Mouse (Mus musculus) limb, embryonic 12.5 days (tissue): ENCODE measurements at regions not wholly inside any gene's neighbourhood (a gene's known extent, or its start where the extent isn't known, plus 50 kb on each side); places are given as distances from the start of the nearest gene placed in this dataset.

Experiments used
- ATAC-seq: fragments of 200-750 bp; cut with Nextera tagmentation; 2 replicates; pipeline ENCODE4 v1.8.0; 2017; ENCODE audit warnings: low read depth, moderate TSS enrichment; ENCODE audit not compliant: insufficient number of reproducible peaks, insufficient read depth, low FRiP score, low TSS enrichment
- H3K27ac ChIP-seq: fragments of 300-500 bp; sonication (generic); 2 replicates; pipeline ENCODE4 v1.5.1; 2016; ENCODE audit warnings: mild to moderate bottlenecking, moderate library complexity
- H3K27me3 ChIP-seq: fragments of 300-500 bp; sonication (generic); 2 replicates; pipeline ENCODE4 v1.6.1; 2016; ENCODE audit warnings: mild to moderate bottlenecking, moderate library complexity
- H3K36me3 ChIP-seq: fragments of 300-500 bp; sonication (generic); 2 replicates; pipeline ENCODE4 v1.6.1; 2016; ENCODE audit warnings: mild to moderate bottlenecking, moderate library complexity
- H3K4me1 ChIP-seq: fragments of 300-500 bp; sonication (generic); replicated peaks from 2 replicates; pipeline ENCODE4 v1.6.1; 2016
- H3K4me2 ChIP-seq: fragments of 300-500 bp; sonication (generic); 2 replicates; pipeline ENCODE4 v1.6.1; 2016; ENCODE audit warnings: mild to moderate bottlenecking, moderate library complexity
- H3K4me3 ChIP-seq: fragments of 300-500 bp; sonication (generic); replicated peaks from 2 replicates; pipeline ENCODE4 v1.5.1; 2016; ENCODE audit warnings: mild to moderate bottlenecking
- H3K9ac ChIP-seq: fragments of 300-500 bp; sonication (generic); replicated peaks from 2 replicates; pipeline ENCODE4 v1.6.1; 2016; ENCODE audit warnings: mild to moderate bottlenecking, moderate library complexity
- H3K9me3 ChIP-seq: fragments of 300-500 bp; sonication (generic); 2 replicates; pipeline ENCODE4 v1.6.1; 2016; ENCODE audit warnings: mild to moderate bottlenecking, moderate library complexity
- WGBS: fragments of 180-500 bp; shearing (Covaris S2); methylation state at CpG from one replicate; pipeline ENCODE4 v1.1.7; 2016; 5-methylcytosine and 5-hydroxymethylcytosine counted together

DNA sequence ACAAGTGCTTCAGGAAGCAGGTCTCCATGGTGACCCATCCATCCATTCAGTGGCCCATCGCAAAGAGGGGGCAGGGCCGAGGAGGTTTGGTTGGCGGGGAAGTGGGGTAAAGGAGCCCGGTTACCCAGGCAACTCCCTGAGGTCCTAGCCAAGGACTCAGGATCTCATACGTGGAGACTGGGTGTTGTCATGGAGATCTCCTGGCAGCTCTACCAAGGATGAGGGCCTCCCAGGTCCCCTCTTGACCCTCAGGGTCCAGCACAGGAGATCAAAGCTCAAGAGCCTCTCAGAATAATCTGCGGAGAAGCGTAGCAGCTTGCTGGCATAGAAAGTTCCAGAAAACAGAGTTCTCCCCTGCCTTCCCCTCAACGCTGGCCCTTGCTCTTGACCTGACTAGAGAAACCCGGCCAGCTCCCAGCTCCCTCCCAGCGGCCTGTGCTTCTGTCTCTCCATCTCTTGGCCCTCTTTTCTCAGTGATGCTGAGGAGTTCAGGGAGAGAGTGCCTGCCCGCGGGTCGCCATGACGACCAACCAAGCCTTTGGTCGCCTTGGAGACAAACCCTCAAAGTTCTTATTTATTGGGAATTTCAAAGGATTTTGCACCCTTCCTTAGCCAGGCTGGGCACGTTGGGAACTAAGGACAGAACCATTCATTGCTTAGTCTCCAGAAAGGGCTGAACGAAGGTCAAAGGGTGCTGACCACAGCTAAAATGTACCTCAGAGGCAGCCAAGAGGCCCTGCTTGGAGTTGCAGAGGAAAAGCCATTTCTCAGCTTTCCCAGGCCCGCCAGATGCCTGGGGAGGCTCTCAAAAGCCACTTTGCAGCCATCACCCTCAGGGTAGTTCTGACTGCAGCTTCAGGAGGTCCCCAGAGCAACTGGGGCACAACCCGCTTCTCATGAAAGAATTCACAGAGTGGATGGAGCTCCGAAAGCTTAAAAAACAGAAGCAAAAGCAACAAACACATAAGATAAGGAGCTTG, 60.0 kb downstream of the Ubiad1 start:
- no peak for ATAC-seq
- peaks cover 9% of the 10 kb centered on the region; the same call in 1 of the 2 replicates for H3K4me1 ChIP-seq
- no peaks in the 10 kb centered on the region for H3K36me3 ChIP-seq
- H3K4me3 ChIP-seq: no peak overlapping the region
- no peaks in the 10 kb centered on the region for H3K27me3 ChIP-seq
- H3K9ac ChIP-seq: no peak overlapping the region
- H3K27ac ChIP-seq: no peak overlapping the region
- WGBS: 43% methylated on average over 20 of the region's 20 CpGs
- H3K4me2 ChIP-seq: no peak overlapping the region
- H3K9me3 ChIP-seq: 0 out of 2 replicates have a peak, but pooled peaks cover 2% of the 10 kb centered on the region

DNA sequence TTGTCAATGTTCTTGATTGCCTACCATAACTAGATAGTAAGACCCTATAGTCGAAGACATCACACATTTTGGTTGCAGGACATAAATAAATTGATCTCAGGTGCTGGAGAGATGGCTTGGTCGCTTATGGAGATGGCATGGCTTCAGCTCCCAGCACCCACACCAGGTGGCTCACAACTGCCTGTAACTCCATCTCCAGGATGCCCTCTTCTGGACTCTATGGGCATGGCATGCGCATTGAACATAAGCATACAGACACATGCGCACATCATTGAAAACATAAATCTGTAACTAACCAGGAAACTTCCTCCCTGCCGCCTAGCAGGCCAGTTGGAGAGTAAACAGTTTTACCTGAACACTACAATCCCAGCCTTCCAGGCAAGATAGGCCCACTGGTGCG, 64.0 kb downstream of the Ubiad1 start:
- no peak overlapping the region for H3K4me3 ChIP-seq
- H3K4me1 ChIP-seq: peaks cover 22% of the 10 kb centered on the region
- H3K9me3 ChIP-seq: 0 out of 2 replicates have a peak, but pooled peaks cover 2% of the 10 kb centered on the region
- no peak overlapping the region for H3K4me2 ChIP-seq
- WGBS: 90% methylated on average over 6 of the region's 6 CpGs
- H3K27me3 ChIP-seq: no peaks in the 10 kb centered on the region
- ATAC-seq: no peak
- H3K36me3 ChIP-seq: no peaks in the 10 kb centered on the region
- no peak overlapping the region for H3K27ac ChIP-seq
- no peak overlapping the region for H3K9ac ChIP-seq

DNA sequence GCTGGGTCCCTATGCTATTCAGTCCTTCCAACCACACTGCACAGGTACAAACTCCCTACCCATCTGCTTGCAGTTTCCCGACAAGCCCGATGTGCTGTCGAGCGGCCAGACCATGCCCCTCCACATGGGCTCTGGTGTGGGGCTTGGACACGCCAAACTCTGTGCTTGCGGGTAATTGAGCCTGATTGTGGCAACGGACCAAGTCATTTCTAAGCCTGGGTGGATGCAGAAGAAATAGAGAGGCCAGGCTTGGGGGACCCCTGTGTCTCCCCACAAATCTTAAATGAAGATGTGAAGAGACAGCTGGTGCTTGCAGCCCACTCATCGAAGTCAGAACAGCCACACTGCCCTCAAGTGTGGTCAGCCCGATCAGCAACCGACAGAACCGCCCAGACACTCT, 66.1 kb downstream of the Ubiad1 start:
- H3K27ac ChIP-seq: no peak overlapping the region
- H3K4me3 ChIP-seq: no peak overlapping the region
- WGBS: 75% methylated on average over 11 of the region's 11 CpGs
- ATAC-seq: no peak
- H3K27me3 ChIP-seq: no peaks in the 10 kb centered on the region
- H3K4me1 ChIP-seq: peaks cover 14% of the 10 kb centered on the region
- H3K36me3 ChIP-seq: no peaks in the 10 kb centered on the region
- no peak overlapping the region for H3K9ac ChIP-seq
- no peak overlapping the region for H3K4me2 ChIP-seq
- 0 out of 2 replicates have a peak, but pooled peaks cover 2% of the 10 kb centered on the region for H3K9me3 ChIP-seq

DNA sequence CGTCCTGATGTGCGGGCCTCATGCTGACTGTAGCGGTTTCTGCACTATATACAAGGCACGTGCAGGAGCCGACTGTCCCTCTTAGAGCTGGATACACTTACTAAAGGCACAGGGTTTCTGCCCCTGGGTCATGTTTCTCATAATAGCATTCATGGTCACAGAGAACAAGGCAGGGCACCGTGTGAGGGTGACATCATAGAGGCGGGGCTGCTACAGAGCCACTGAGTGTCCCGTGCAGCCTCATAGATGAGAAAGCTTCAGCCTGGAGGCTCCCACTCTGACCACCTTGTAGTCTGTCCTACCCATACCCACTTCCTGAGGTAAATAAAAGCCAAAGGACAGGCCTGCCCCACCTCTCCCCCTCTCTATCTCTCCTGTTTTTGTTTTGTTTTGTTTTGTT, 67.2 kb downstream of the Ubiad1 start:
- H3K27me3 ChIP-seq: no peaks in the 10 kb centered on the region
- H3K4me1 ChIP-seq: peaks cover 14% of the 10 kb centered on the region
- no peak overlapping the region for H3K4me3 ChIP-seq
- H3K27ac ChIP-seq: no peak overlapping the region
- no peak overlapping the region for H3K9ac ChIP-seq
- H3K9me3 ChIP-seq: 0 out of 2 replicates have a peak, but pooled peaks cover 2% of the 10 kb centered on the region
- no peaks in the 10 kb centered on the region for H3K36me3 ChIP-seq
- peak; percentile 30; the same call in 1 of the 2 replicates for ATAC-seq
- no peak overlapping the region for H3K4me2 ChIP-seq
- WGBS: 46% methylated on average over 8 of the region's 8 CpGs

DNA sequence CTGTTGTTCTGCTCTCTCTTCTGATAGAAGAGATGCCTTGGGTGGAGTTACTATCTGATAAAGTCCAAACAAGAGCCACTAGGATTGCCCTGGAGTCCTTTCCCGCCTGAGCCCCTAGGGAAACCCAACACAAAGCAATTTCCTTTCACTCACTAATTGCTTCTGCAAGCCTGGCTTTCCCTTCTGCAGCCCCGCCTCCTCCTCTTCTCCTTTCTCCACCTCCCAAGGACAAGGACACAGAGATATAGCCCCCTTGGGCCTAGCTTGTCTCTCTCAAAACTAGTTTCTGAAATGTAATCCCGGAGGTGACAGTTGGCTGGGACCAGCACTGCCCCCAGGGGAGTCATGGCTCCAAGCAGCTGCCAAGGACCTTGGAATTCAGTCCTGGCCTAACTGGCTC, 68.1 kb downstream of the Ubiad1 start:
- 32% methylated on average over 3 of the region's 3 CpGs for WGBS
- no peak overlapping the region for H3K4me3 ChIP-seq
- no peak for ATAC-seq
- no peaks in the 10 kb centered on the region for H3K36me3 ChIP-seq
- H3K27me3 ChIP-seq: no peaks in the 10 kb centered on the region
- no peaks in the 10 kb centered on the region for H3K9me3 ChIP-seq
- no peak overlapping the region for H3K9ac ChIP-seq
- peaks cover 14% of the 10 kb centered on the region for H3K4me1 ChIP-seq
- no peak overlapping the region for H3K27ac ChIP-seq
- H3K4me2 ChIP-seq: no peak overlapping the region

DNA sequence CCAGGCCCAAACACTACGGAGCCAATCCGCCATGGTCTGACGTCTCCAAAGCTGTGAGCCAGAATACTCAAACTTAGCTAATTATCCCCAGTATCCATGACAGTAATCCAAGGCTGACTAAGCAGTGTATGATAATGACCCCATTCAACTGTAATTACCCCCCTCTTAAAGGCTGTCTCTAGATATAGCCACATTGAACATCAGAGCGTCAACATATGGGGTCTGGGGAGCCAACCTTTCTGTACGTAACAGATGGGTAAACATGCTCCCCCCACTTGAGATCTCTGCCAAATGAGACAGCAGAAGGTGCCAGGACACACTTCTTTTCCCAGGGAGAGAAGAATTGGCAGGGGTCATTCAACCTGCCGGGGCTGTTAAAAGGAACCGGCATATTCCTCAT, 73.1 kb downstream of the Ubiad1 start:
- Histone ChIP-seq H3K4me1 (peaks cover 3% of the 10 kb centered on the region), H3K27ac (no peak overlapping the region), H3K4me2 (no peak overlapping the region), H3K9ac (no peak overlapping the region), H3K27me3 (no peaks in the 10 kb centered on the region), H3K36me3 (no peaks in the 10 kb centered on the region), H3K9me3 (no peaks in the 10 kb centered on the region), H3K4me3 (no peak overlapping the region)
- WGBS: 91% methylated on average over 7 of the region's 7 CpGs
- no peak for ATAC-seq

DNA sequence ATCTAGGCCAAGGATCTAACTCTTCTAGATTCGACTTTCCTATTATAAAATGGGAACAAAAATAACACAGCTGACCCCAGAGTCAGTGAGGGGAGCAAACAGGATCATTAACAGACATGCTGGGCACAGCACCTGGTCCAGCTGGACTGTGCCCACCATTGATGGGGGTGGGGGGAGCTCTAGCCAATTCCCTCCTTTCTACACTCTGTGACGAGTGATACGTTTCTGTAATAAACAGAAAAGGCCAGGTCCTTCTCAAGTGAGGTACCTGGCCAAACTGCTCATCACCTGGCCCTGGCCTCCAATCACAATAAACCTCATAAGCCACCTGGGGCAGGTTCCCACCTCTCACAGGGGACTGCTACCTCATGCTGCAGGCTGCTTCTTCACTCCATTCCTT, 76.9 kb downstream of the Ubiad1 start:
- H3K36me3 ChIP-seq: no peaks in the 10 kb centered on the region
- H3K9me3 ChIP-seq: no peaks in the 10 kb centered on the region
- no peak overlapping the region for H3K4me2 ChIP-seq
- no peaks in the 10 kb centered on the region for H3K4me1 ChIP-seq
- H3K9ac ChIP-seq: no peak overlapping the region
- H3K27ac ChIP-seq: no peak overlapping the region
- no peak for ATAC-seq
- H3K27me3 ChIP-seq: no peaks in the 10 kb centered on the region
- 67% methylated on average over 3 of the region's 3 CpGs for WGBS
- no peak overlapping the region for H3K4me3 ChIP-seq

DNA sequence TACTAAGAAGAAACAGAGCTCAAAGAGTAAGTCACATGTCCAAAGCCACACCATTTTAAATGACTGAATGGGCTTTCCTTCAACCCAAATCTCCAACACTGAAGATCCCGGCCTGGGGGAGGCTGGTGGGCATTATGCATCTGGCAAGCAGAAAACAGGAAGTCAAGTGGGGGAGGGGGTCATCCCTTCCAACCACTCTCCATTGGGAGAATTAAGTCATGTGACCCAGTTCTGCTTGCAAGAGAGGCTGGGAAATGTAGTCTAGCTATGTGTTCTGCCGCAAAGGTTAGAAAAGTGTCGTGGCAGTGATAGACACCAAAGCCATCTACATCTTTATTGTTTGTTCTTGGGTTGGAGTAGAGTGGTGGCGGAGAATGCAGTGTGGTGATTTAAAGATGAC, 78.0 kb upstream of the Disp3 start:
- Histone ChIP-seq H3K4me1 (no peaks in the 10 kb centered on the region), H3K9me3 (no peaks in the 10 kb centered on the region), H3K36me3 (no peaks in the 10 kb centered on the region), H3K27me3 (no peaks in the 10 kb centered on the region), H3K27ac (no peak overlapping the region), H3K4me3 (no peak overlapping the region), H3K9ac (no peak overlapping the region), H3K4me2 (no peak overlapping the region)
- WGBS: 40% methylated on average over 4 of the region's 4 CpGs
- ATAC-seq: no peak

DNA sequence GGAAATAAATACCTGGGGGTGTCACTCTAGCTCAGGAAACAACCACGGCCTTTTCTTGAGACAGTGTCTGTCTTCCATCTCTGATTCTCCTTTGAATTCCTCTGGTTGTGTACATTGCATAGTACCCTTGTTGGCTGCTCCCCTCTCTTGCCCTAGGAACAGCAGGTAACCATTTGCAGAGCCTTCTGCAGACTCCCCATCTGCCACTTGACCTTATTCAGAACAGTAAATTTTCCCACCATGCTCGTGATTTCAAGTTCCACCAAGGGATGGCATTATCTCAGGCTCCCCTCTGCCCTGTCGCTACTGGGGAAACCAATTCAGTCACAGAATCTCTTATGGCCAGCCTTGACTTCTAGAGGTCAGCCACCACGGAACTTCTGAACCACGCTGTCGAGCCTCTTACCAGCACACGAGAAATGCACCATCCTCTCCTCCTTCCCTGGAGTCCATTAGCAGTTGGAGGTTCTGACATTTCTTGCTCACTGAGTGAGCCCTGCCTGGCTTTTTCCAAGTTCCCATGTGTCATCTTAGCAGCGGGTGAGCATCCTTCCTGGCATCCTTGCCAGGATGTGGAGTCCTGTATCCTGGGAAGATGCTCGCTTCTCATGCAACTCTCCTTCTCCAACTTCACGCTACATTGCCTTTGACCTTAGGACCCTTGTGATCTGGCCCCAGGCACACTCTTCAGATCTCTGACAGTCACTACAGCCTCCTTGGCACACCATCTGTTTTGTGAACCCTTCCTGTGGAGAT, 75.8 kb upstream of the Disp3 start:
- Histone ChIP-seq H3K4me2 (no peak overlapping the region), H3K4me1 (no peaks in the 10 kb centered on the region), H3K4me3 (no peak overlapping the region), H3K9me3 (no peaks in the 10 kb centered on the region), H3K27ac (no peak overlapping the region), H3K36me3 (no peaks in the 10 kb centered on the region), H3K27me3 (0 out of 2 replicates have a peak, but pooled peaks cover 3% of the 10 kb centered on the region), H3K9ac (no peak overlapping the region)
- ATAC-seq: no peak
- WGBS: 79% methylated on average over 10 of the region's 10 CpGs

DNA sequence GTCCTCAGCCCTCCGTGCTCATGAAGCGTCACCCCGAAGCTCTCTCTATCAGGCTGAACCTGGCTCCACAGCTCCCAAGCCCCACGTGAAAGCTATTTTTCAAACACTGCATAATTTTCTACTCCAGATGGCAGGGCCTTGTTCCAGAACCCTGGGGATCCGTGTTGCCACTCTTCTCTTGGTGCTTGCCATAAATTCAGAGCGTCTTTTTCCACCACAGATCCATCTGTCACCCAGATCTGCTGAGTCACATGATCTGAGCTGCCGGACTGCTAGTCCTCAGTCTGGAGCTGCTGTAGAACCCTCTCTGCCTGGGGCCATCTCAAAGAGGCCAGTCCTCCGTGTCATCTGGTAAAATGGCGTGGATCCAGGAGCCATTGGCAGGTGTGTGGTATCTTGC, 73.2 kb upstream of the Disp3 start:
- Histone ChIP-seq H3K27me3 (0 out of 2 replicates have a peak, but pooled peaks cover 3% of the 10 kb centered on the region), H3K4me3 (no peak overlapping the region), H3K4me2 (no peak overlapping the region), H3K4me1 (peaks cover 6% of the 10 kb centered on the region), H3K36me3 (no peaks in the 10 kb centered on the region), H3K9me3 (no peaks in the 10 kb centered on the region), H3K27ac (no peak overlapping the region), H3K9ac (no peak overlapping the region)
- ATAC-seq: no peak
- 76% methylated on average over 9 of the region's 9 CpGs for WGBS

DNA sequence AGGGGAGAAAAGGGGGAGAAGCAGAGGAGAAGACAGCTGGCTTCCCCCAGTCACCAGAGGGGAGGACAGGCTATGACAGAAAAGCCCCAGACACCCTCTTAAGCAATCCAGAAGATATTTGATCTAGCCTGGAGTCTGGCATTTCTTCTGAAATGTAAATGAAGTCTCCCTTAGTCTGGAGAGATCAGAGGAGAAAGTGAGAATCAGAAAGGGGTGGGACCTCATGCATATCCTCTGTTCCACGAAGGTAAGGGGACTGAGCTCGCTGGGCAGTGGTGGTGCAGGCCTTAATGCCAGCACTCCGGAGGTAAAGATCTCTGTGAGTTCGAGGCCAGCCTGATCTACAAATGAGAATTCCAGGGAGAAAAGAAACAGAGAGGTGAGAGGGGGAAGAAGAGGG, 70.6 kb upstream of the Disp3 start:
- ATAC-seq: no peak
- 32% methylated on average over 4 of the region's 4 CpGs for WGBS
- peaks cover 6% of the 10 kb centered on the region for H3K4me1 ChIP-seq
- no peak overlapping the region for H3K9ac ChIP-seq
- H3K4me2 ChIP-seq: no peak overlapping the region
- 0 out of 2 replicates have a peak, but pooled peaks cover 3% of the 10 kb centered on the region for H3K27me3 ChIP-seq
- no peak overlapping the region for H3K4me3 ChIP-seq
- no peaks in the 10 kb centered on the region for H3K36me3 ChIP-seq
- 0 out of 2 replicates have a peak, but pooled peaks cover under 1% of the 10 kb centered on the region for H3K9me3 ChIP-seq
- no peak overlapping the region for H3K27ac ChIP-seq
